Mouse (Mus musculus) monocyte, adult 59 days (primary cell): Measurements from ENCODE around the gene Calhm6. TPM values are rescaled to one million over a fixed set of nuclear protein-coding genes. Genes with fewer than 3 reads are reported as not detected.

ENCODE experiments used
- total RNA-seq, 2 experiments: library from RNA; stranded (reverse); gene quantifications; one replicate each; pipeline ENCODE4 v1.2.4; 2023

The Calhm6 gene
- 10 to 100 TPM; 47.4 to 48.8 TPM for total RNA-seq

DNA sequence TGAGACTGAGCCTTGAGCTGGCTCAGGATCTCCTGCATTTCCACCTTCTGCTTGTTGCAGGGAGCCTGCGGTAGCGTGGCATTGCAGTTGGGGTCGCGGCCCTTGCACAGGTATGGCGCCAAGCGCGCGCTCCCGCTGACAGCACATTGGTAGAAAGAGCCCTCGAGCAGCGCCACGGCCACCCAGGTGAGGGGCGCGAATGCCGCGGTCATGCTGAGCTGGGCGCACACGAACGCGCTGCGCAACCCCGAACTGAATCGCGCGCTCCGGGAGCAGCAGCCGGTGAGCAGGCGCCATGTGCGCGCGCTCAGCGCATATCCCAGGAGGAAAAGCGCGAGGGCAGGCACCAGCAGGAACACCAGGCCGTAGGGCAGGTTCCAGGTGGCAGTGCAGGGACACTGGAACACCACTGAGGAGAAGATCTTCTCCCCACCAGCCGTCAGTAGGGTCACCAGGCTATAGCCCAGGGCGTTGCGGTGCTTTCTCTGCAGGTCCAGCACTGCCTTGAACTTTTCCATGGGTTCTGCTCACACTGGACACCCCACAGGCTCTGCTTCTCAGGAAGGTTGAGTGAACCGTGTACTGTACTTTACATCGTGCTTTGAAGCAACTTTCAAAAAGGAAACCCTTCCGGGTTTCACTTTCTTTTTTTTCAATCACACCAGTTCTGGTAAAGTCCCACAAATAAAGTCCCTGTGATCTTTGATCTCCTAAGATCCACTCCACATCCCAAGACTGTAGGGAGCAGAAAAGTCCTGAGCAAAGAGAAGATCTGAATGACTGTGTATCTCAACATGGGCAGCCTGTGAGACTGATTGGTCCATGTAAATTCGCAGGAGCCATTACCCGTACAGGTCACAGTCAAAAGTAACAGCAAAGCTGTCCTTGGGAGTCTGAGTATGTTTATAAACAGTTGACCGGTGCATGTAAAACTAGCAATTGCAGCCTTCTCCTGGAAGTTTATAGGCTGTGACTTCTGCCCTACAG, at the start of gene Calhm6:
TSS of gene Calhm6 (minus strand) at position 593 of the 987 bp plus-strand sequence.

DNA sequence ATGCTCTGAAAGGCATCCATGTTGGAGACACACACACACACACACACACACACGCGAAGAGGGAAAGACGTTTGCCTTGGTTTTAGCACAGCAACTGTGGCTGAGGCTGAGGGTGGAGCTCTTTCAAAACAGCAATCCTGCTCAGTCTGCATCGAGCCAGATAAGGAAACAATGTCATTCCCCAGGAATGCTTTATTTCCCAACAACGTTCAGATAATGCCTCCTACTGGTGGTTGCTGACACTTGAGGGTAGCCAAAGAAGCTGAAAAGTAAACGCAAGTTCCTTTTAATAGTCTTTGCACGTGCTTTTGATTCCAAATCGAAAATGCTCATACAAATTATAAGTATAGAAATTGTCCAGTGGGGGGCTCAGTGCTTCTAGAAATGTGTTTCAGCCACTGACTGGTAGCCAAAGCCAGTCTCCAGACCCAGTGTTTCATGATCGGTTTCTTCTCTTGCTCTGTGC, 31.3 kb downstream of the Calhm6 start, which contains the start of gene Calhm5:
TSS of gene Calhm5 (minus strand) at position 102 of the 466 bp plus-strand sequence.

Other genes starting within 250 kb of the Calhm6 start
- gene Rsph4a, start 222.9 kb downstream of the Calhm6 start, total RNA-seq = not detected
- 10 to 100 TPM; 56.3 to 71.6 TPM for gene Zup1, start 176.7 kb downstream of the Calhm6 start, total RNA-seq
- 10 to 100 TPM; 39.4 to 47.3 TPM for gene Rwdd1, start 108.4 kb downstream of the Calhm6 start, total RNA-seq
- gene Trappc3l, start 90.4 kb downstream of the Calhm6 start, total RNA-seq = not detected
- gene Calhm4, start 83.7 kb downstream of the Calhm6 start, total RNA-seq = not detected
- gene Calhm5, start 31.5 kb downstream of the Calhm6 start, total RNA-seq = not detected
- gene Dse, start 79.7 kb upstream of the Calhm6 start, total RNA-seq = 10 to 100 TPM; 90.4 to 92.9 TPM
- 10 to 100 TPM; 81.2 to 82.3 TPM for gene Tspyl1, start 154.2 kb upstream of the Calhm6 start, total RNA-seq
- gene Tspyl4, start 169.5 kb upstream of the Calhm6 start, total RNA-seq = 1 to 10 TPM; 5.8 to 6.0 TPM